Mouse (Mus musculus): ENCODE results near the gene Sall2.
"Not testable (repeated sequence)": the region's sequence is repeated elsewhere in the genome, so short reads cannot be mapped to it uniquely, and the experiment has no call there.

The Sall2 gene

DNA sequence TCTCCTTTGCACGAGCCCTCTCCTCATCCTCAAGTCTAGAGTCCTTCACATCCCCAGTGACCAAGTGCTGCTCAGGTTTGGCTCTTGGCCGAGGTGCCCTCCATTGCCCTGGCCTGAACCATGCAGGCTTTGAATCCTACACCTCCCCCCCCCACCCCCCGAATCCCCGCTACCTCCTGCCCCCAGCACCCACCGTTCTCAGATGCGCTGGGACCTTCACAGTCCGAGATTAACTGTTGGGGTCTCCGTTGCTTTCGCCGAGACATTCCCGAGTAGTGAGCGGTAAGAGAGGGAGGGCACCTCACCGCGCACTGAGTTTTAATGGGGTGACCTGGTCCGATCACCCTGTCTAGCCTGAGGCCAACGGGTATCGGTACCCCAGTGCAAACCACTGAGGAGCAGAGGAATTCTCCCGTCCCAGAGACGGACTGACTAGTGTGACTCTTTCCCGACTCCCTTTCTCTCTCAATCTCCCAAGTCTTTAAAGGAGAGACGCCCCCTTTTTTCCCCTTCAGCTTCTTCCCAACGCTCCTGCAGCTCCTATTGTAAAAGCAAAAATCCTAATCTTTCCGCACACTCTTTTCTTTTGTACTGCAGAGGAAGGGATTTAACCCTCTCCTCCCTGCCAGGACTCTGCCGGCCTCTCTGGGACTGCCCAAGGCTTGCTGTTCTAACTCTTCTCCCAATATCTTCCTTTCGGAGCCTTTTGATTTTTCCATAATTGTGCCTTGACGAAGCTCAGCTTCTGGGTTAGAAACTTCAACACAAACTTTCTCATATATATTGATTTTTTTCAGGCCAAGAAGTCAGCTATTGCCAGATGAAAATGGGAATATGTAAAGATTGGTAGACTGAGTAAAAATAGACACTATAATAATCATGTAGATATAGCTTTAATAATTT is at the start of gene Sall2:
Gene Sall2, minus strand, starts transcription at position 853 of the 903 bp plus-strand sequence.
- DNase-seq, result peak in 1 of 2 experiments; percentile 14

GRCm38 (mm10) chr14:52368741-52369140 is 40.2 kb upstream of the Sall2 start:
- DNase-seq, result no peak

DNA sequence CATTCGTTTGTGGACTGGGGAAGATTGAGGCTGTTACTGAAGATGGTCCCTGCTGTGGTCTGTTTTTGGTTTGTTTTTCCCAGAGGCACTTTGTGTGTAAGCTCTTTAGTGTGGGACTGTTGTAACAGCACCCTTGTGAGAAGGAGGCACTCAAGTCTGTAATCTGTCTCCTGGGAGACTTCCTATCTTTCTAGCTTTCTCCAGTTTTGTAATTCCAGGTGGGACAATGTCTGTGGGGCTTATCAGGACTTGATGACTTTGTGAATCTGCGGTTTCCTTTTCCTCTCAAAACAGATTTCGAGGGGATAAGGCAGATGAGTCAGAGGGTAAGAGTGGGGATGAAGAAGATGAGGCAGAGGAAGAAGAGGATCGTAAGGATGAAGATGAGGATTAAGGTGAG is 27.7 kb upstream of the Sall2 start, which contains the start of gene Olfr1513:
Gene Olfr1513, minus strand, starts transcription at position 101 of the 400 bp plus-strand sequence.
- no peak for DNase-seq

DNA sequence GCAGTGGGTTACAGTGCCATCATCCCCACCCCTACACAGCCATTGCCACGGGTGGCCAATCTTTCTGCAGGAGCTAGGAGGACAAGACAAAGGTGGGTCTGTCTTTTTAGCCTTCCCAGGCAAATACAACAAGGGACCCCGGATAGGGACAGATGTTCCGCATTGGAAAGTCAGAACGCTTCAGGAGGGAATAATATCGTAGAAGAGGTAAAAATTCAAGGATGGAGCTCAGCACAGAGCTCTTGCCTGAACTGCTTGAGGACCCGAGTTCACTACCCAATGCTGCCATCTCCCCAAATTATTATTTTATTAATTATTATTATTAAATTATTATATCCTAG is 10.9 kb upstream of the Sall2 start:
- peak in 1 of 2 experiments; percentile 13 for DNase-seq

GRCm38 (mm10) chr14:52338751-52339511 is 10.4 kb upstream of the Sall2 start:
- peak; percentile 82 to 83 for DNase-seq

DNA sequence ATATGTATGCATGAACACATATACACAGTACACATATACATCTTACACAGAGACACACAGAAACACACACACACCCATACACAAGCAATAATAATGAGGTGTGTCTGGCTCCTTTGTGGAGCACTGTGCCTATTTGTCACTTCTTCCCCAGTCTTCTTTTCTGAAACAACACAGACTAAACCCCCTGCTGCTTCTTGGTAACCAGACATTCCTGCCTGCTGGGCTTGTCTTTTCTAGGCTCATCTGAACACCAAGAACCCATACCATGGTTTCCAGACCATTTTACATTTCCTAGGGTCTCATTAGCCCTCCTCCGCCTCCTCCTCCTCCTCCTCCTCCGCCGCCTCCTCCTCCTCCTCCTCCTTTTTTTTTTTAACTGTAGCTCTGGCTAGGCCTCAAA is 3.6 kb upstream of the Sall2 start:
- DNase-seq, result no peak

DNA sequence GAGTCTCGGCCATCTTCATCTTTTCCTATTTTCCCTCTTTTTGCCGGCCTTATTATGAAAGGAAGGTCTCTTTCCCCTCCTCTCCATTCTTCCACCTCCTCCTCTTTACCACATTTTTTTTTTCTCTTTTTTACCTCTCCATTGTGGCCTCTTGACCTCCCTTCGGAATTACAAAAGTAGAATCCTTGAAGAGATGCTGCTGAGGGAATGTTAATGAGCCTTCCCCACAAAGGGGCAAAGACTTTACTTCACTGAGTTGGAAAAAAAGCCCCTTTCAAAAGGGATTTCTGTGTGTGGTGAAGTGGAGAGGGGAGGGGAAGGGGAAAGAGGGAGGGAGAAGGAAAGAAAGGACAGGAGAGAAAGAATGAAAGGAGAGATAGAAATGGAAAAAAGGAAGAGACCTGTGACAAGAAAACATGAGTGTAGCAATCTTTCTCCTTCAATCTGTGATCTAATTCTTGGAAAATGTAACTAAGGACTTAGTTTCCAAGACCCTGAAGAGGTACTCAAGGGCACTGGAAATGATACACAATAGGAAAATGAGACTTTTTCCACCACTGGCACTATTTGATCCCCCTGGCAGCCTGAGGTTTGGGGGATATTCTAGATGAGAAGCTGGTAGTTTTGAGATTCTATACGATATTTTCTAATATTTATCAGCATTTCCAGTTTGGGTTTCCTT is 2.6 kb upstream of the Sall2 start:
- no peak for DNase-seq

DNA sequence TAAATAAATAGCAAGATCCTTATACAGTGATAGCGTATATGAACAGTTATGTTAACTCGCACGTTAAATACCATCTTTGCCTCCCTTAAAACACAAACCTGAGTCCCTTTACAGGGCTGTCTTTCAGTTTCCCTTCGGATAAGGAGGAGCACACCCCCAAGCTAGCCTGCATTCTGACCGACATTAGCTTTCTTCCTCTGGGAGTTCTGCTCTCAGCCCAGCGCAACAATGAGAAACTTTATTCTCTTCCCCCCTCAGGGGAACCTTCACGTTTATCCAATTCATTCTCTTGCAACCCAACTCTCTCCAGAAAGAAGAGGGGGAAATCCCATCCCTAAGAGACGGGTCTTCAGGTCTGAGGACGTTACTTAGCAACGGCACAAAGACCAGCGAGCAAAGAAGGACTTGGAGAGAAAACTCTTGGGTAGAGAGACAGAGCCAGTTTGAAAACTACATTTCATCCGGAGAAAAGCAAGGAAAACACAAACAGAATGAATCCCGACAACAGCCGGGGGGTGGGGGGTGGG is 1.1 kb downstream of the Sall2 start:
- no peak for DNase-seq

DNA sequence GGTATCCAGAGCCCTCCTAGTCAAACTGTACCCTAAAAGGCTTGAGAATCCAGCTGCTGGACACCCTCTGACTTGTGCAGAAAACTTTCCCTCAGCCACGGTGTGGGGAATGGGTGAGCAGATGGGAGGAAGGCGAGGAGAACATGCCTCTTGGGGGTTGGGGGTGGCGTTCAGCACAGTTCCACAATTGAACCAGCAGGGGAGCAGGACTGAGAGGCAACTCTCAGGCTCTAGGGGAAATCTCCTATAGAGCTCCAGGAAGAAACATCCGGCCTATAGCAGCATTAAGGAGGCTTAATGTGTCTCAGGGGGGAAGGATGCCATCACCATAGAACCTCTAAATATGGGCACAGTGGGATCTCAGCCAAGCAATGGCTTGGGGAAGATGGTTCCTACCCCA is 2.7 kb downstream of the Sall2 start:
- DNase-seq, result no peak

GRCm38 (mm10) chr14:52319361-52319760 is 9.2 kb downstream of the Sall2 start:
- no peak for DNase-seq

GRCm38 (mm10) chr14:52316441-52317225 is 11.9 kb downstream of the Sall2 start:
- peak; percentile 57 to 67 for DNase-seq

- peak; percentile 81 to 83 for DNase-seq
Measured at GRCm38 (mm10) chr14:52315792-52316440, 12.6 kb downstream of the Sall2 start.

DNA sequence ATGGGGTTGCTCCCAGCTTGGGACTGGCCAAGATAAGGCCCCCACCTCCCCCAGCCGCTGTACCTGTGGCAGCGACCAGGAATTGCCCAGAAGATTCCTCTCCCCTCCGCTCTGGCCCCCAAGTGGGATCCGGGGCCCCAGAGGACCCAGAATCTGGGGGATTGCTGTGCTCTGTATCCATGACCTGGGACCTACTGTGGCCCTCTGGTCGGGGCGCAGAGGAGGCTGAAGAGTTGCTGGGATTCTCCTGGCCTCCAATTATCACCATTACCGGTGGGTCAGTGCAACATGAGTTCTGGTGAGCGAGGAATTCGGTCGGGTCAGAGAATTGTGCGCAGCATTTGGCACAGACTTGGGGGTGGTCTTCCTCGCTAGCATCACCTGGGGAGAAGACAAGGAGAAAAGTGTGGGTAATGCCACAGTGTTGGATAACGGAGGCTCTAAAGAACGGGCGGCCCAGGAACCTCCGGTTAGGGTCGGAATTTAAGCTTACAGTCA is 13.2 kb downstream of the Sall2 start:
- no peak for DNase-seq

DNA sequence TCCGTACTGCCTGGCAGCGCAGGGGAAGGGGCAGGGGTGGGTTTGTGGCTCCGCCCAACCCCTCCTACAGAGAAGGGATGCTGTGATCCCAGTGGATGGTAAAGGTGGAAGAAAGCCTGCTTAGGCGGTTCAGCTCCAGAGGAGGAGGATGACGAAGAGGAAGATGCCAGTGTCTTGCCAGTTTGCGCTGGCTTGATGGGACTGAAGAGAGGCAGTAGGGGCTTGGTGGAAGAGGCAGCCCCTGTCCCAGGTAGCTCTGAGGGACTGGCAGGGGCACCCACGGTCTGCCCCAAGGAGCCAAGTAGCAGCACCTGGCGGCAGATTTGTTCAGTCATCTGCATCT is 13.8 kb downstream of the Sall2 start:
- peak in 1 of 2 experiments; percentile 22 for DNase-seq

DNA sequence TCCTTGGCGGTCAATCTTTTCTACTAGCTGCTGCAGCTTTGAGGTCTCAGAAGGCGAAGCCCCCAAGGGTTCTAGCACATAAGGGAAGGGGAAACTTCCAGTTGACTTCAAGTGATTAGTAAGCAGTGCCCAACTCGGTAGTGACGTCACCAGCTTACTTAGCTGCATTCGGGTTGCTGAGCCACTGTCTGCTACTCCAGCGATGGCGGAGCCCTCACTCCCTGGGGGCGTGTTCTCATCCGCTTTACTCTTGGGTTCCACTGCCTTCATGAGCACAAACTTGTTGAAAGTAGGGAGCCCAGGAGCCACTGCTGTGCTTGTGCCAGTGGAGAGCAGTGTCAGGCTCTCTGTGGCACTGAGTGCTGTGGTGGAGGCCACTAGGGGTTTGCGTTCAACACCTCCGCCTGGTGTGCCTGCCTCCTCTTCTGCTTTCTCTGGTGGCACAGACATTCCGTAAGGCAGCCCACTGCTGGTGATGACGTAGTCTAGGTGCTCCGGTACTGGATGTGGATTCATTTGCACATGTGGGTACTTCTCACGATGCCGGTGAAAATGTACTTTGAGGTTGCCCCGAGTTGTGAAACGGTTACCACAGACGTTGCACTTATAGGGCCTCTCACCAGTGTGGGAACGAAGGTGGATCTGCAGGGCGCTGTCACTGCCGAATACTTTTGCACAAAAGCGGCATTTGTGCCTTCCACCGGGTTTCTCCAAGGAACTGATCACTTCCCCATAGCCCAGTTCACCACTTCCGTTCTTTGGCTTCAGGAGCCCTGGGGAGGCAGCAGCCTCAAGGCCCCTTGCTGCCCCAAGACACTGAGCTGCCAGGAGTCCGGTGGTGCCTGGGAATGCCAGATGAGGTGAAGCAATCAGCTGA is 14.4 kb downstream of the Sall2 start:
- DNase-seq, result no peak

DNA sequence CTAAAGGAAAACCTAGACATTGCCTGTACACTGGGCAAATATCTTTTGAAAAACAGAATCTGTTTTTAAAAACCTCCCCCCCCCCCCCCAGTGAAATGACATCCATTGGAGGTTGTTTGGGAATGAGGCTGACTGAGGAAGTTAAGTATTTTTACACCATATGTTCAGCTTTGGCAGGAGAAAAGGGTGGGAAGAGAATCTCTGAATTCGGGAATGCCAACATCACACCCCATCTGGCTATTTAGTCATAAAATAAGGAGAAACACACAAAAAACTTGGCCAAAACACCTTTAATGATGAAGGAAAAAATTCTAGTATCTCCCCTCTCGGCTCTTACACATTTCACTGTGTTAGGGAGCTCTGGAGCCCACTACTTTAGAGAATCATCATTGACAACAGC is 17.7 kb downstream of the Sall2 start:
- no peak for DNase-seq

GRCm38 (mm10) chr14:52310343-52310742 is 18.2 kb downstream of the Sall2 start:
- DNase-seq, result peak; percentile 33 to 53

DNA sequence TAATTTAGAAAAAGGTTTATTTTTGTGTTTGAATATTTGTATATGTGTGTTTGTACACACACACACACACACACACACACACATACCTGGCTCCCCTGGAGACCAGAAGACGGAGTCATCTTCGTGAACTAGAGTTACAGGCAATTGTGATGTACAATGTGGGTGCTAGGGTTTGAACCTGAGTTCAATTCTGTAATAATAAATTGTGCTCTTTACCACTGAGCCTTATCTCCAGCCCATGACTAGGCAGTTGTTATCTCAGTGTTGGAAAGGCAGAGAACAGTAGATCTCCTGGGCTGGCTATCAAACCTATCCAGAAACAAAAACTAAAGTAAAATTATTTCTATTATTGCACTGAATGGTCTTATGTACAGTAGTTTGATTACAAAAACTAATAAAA is 22.5 kb downstream of the Sall2 start:
- DNase-seq, result no peak

GRCm38 (mm10) chr14:52304644-52305271 is 23.8 kb downstream of the Sall2 start, which contains the start of gene Mettl3:
Gene Mettl3 (minus strand): TSS chr14:52305128.
- DNase-seq, result peak; percentile 92 to 94

DNA sequence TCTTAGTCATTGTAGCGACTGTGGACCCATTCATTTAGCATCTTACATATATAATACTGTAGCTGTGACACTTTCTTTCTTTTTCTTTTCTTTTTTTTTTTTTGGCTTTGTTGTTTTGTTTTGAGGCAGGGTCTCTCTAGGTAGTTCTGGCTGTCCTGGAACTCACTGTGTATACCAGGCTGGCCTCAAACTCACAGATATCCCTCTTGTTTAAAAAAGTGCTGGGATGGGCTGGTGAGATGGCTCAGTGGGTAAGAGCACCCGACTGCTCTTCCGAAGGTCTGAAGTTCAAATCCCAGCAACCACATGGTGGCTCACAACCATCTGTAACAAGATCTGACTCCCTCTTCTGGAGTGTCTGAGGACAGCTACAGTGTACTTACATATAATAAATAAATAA is 25.0 kb downstream of the Sall2 start:
- DNase-seq, result not testable (repeated sequence)
